In the genomic region with DNA sequence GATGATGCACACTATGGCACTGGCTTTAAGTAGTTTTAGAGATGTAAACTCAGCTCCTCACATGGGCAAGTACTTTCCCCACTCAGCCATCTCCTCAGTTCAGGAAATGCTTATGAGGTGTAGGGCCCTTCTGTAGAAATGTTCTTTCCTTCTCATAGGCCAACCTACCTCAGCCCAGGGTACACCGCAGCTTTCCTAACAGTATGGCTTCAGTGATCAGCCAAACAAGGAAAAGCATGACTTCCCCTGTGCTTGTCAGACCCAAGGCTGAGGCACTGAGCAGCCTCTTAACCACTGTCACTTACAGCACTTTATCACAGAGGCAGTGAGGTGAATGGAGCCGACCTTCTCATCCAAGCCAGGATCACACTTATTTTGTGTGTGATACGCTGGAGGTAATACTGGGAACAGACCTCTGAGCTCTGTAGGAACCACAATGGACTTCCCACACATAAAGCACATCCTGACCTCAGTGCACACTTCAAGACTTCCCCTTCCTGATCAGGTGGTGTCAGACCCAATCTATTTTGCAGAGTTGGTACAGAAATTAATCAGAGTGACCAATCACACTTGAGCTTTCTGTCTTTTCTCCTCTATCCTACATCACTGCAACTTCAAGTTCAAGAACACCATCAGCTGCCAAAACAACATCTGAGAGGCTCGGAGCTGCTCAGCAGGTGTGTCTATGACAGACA, we compare ENCODE assay signal across 11 mouse cellular contexts. TPM values are rescaled to one million over a fixed set of nuclear protein-coding genes. Genes with fewer than 3 reads are reported as not detected.
DNase-seq lines count a peak whose midpoint lies in the region; ATAC-seq and TF ChIP-seq lines count a peak whose summit lies in the region.
"Had no signal": no experiment of that assay in that cellular context is flagged by ENCODE, and none has a peak within 500 bp of the region (broad histone marks: within the 10 kb centered on the region; RNA-seq: fewer than 3 reads in every experiment).

No protein-coding gene starts in this region.

- H3K4me3 ChIP-seq in spleen, adult 2 months (ENCODE audit: extremely low read depth, insufficient read depth, insufficient read length) = no peak overlapping the region
- H3K4me3 ChIP-seq in small intestine, adult 2 months (ENCODE audit: low read depth, low read length) = no peak overlapping the region
- H3K4me3 ChIP-seq in hindbrain, embryonic 12.5 days = no peak overlapping the region

- H3K27ac ChIP-seq in spleen, adult 2 months (ENCODE audit: insufficient read depth, low read length) = peak overlapping the region; percentile 26; the same call in 1 of the 2 replicates
- H3K27ac ChIP-seq in small intestine, adult 2 months (ENCODE audit: insufficient read depth, low read depth, low read length) = peak overlapping the region; percentile 86
- H3K27ac ChIP-seq in hindbrain, embryonic 12.5 days = no peak overlapping the region

- TF ChIP-seq POLR2A in spleen, adult 2 months (IDR thresholded peaks at IDR 0.05; ENCODE audit: low read depth, low read length) = no peak
- TF ChIP-seq POLR2A in small intestine, adult 2 months (IDR thresholded peaks at IDR 0.05; ENCODE audit: low read depth, low read length) = no peak

- H3K9ac ChIP-seq in hindbrain, embryonic 12.5 days = no peak overlapping the region

- no peak for ATAC-seq in hindbrain, embryonic 12.5 days (ENCODE audit: low FRiP score)

- no peak overlapping the region for H3K4me2 ChIP-seq in hindbrain, embryonic 12.5 days (replicated peaks)

- no peak for TF ChIP-seq CTCF in spleen, adult 2 months (IDR thresholded peaks at IDR 0.05; ENCODE audit: extremely low read depth, insufficient read depth, insufficient read length, insufficient replicate concordance)
- TF ChIP-seq CTCF in small intestine, adult 2 months (IDR thresholded peaks at IDR 0.05; ENCODE audit: extremely low read depth, insufficient read length, insufficient replicate concordance, low read depth, low read length) = no peak

- H3K36me3 ChIP-seq in spleen, adult 2 months (ENCODE audit: control insufficient read depth, insufficient read depth, low read length) = no peaks in the 10 kb centered on the region
- no peaks in the 10 kb centered on the region for H3K36me3 ChIP-seq in small intestine, adult 2 months (ENCODE audit: control insufficient read depth, insufficient read depth, low read length)
- H3K36me3 ChIP-seq in hindbrain, embryonic 12.5 days = no peaks in the 10 kb centered on the region

- WGBS in spleen, adult 2 months = 36% methylated on average over 4 of the region's 4 CpGs
- WGBS in small intestine, adult 2 months = 68% methylated on average over 4 of the region's 4 CpGs
- 92% methylated on average over 4 of the region's 4 CpGs for WGBS in hindbrain, embryonic 12.5 days

- peaks cover 24% of the 10 kb centered on the region; the same call in 1 of the 2 replicates for H3K4me1 ChIP-seq in spleen, adult 2 months (ENCODE audit: control insufficient read depth, insufficient read depth, insufficient read length)
- H3K4me1 ChIP-seq in small intestine, adult 2 months (ENCODE audit: control insufficient read depth, insufficient read depth, insufficient read length, low read length) = peaks cover 53% of the 10 kb centered on the region
- peaks cover 36% of the 10 kb centered on the region for H3K4me1 ChIP-seq in hindbrain, embryonic 12.5 days

- H3K9me3 ChIP-seq in hindbrain, embryonic 12.5 days (replicated peaks) = no peaks in the 10 kb centered on the region

- no peaks in the 10 kb centered on the region for H3K27me3 ChIP-seq in spleen, adult 2 months (ENCODE audit: control insufficient read depth, insufficient read depth, low read length)
- H3K27me3 ChIP-seq in small intestine, adult 2 months (ENCODE audit: control insufficient read depth, insufficient read depth, low read length) = no peaks in the 10 kb centered on the region
- H3K27me3 ChIP-seq in hindbrain, embryonic 12.5 days = no peaks in the 10 kb centered on the region

- peak; percentile 59 for DNase-seq in heart, adult 8-10 months (ENCODE audit: low spot score)
- DNase-seq in heart, postnatal 4 days = no peak
- no peak for DNase-seq in spleen, adult 2 months (ENCODE audit: low read depth in 1 of 2, low spot score in 2 of 2)
- DNase-seq in spleen, adult 18-20 months = no peak
- peak; percentile 66 for DNase-seq in induced T-regulatory cell, adult 2 months (ENCODE audit: low read depth)
- no peak for DNase-seq in cerebellum, adult 18-20 months
- DNase-seq: embryo, embryonic 11 days; gastrocnemius, postnatal 10 days; kidney, adult 11 months had no signal

RNA-seq across cellular contexts. Expression of gene Fam53b, which starts 26.0 kb away (rescaled TPM):
- total RNA-seq in heart, adult 8-10 months (2022) = 10 to 100 TPM; 24.0 to 31.3 (median 26.9) TPM
- 10 to 100 TPM; 29.6 to 38.3 TPM for total RNA-seq in heart, postnatal 4 days (2021)
- 52.4 and 63.2 TPM in 2 replicates for polyA plus RNA-seq in spleen, adult 2 months (2012; rRNA removed)
- polyA plus RNA-seq in small intestine, adult 2 months (2012; rRNA removed) = 24.6 and 55.7 TPM in 2 replicates
- 22.7 and 25.3 TPM in 2 replicates for polyA plus RNA-seq in hindbrain, embryonic 12.5 days (2016; fragmentation: Nextera tagmentation; extraction: Ambion mirVana)

Comparison
In these comparisons a context has a peak if more than half of its experiments do, and no peak if none do; other contexts are left out.
1. DNase-seq: peak in heart, adult 8-10 months (single experiment) and induced T-regulatory cell, adult 2 months (single experiment); none in heart, postnatal 4 days (single experiment), spleen, adult 2 months (0 of 2), spleen, adult 18-20 months (0 of 2) and cerebellum, adult 18-20 months (0 of 2).